Mouse (Mus musculus) layer of hippocampus, postnatal 25 days (tissue): ENCODE data around the gene Zfr2. TPM values are rescaled to one million over a fixed set of nuclear protein-coding genes. Genes with fewer than 3 reads are reported as not detected.
A peak's percentile ranks its signal among the peaks of the same experiment; 100 is the strongest.

Experiments used
- DNase-seq, 2 experiments: peaks; one replicate each; pipeline ENCODE4 v3.0.0; 2022; ENCODE audit warnings: mixed read lengths in 2 of 2, low spot score in 1 of 2; ENCODE audit errors: extremely low spot score in 1 of 2
- total RNA-seq, 2 experiments: library from RNA; stranded (reverse); gene quantifications; 2 replicates each; pipeline ENCODE4 v1.2.3; 2021

The Zfr2 gene
- total RNA-seq, 2 experiments from 2014 or later = 55.6 to 69.0 TPM

- DNase-seq = no peak
Measured at GRCm38 (mm10) chr10:81244146-81244545, 11.2 kb downstream of the Zfr2 start.

- peak; percentile 75 to 91 for DNase-seq
Measured at GRCm38 (mm10) chr10:81244595-81244994, 11.6 kb downstream of the Zfr2 start.

- DNase-seq = no peak
Measured at GRCm38 (mm10) chr10:81245166-81245565, 12.2 kb downstream of the Zfr2 start.

DNA sequence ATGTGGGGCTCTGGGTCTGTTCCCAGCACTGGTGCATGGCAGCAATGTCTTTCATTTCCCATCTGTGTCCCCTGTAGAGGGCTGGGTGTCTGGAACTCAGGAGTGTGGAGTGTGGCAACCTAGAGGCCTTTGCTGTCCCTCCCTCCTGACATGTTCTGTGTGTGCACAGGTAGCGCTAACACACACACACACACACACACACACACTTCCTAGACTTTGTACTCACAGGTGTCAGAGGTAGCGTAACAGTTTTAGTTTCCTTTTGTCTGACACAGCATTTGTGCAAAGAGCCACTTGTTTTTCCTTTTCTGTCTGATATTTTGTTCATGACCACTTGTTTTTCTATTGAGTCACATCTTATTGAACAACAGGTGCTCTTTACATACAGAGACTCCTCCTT lies 14.8 kb downstream of the Zfr2 start:
- no peak for DNase-seq

DNA sequence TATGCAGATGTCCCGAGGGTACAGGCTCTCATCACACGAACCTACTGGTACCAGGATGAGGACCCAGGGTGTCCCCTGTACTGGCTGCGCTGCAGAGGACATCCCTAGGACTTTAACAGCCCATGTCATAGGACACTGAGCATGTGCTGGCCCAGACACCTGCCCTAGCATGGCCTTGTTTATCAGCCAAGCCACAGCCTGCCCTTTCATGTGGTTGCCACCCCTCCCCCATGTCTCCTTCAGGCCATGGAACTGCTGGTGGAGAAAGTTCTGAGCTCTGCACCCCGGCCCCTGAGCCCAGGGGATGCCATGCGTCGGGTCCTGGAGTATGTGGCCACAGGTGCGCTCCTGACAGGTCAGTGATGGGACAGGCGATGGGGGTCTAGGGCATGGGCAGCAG lies 16.5 kb downstream of the Zfr2 start:
- DNase-seq = no peak

DNA sequence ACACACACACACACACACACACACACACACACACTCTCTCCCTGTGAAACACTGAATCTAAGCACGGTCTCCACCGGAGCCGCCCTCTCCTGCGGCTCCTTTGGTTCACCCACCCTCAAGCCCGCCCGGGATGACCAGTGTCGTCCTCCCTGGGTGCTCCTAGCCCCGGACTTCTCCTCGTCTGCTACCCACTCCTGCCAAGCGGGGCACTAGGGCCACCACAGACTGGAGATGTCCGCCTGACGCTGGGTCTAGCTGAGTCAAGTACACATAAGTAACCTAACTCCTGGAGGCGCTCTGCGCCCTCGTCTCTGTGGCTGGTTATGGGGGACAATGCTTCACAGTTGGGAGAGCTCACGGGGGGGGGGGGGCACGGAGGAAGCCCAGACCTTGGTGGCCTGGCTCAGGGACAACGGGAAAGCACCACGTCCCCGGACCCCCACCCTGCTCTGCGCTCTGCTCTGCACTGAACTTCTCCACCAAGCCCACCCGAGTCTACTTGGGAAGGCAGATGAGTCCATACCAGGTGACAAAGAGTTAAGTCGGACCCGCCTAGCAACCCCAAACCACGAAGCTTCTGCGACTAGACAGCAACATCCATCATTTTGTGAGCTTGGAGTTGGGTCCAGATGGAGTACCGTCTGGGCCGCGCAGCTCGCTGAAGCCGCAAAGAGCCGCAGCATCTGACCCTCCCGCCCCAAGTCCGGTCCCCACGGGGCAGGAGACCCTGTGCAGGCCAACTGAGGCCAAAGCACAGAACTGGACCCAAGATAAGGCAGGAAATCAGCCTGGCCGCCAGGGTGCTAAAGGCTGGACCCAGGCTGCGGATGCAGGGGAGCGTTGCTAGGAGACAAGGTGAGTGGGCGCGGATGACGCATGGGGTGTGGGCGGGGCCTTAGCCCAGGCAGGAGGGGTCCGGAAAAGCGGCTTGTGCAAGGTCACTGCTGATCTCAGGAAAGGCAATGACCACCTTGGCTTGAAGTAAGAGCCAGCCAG lies 19.8 kb downstream of the Zfr2 start, which contains the start of gene Matk:
Gene Matk (plus strand): TSS at position 512 of the 996 bp plus-strand sequence.
- DNase-seq = peak; percentile 78 to 84

GRCm38 (mm10) chr10:81254886-81255285 lies 21.9 kb downstream of the Zfr2 start:
- DNase-seq = no peak

DNA sequence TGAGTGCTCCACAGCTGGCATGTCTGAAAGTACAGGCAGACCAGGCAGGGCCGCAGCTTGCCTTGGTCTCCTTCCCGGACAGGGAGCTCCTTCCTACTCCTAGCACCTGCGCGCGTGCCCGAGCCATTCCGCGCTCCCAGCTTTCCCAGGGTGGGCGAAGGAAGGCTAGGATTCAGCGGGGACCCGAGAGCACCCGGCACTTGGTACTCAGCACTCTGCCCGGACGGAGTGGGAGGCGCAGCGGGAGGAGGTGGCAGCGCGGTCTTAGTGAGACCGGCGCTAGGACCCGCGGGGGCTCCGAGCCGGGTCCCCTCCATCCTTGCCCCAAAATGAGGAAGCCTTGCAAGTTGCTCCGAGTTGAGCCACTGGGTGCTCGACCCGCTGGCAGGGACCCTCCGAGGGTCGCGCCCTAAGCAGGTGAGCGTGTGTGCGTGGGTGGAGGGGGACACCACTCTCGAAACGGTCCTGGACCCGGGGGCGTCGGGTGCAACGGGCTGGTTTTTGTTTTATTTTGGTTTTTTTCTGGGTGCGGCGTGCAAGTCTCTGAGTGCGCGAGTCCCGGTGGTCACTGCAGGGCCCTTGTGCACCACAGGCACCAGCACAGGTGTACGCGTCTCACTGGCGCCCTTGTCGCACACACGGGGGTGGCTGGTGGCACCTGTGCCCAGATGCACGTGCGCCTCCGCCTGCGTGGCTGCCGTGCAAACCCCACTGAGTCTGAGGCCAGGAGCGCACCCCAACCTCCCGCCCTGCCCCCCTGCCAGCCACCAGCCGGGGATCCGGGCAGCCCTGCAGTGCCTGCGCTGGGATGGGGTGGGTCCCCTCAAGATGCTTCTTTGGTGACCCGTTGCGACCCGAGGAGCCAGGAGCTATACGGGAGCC lies 24.4 kb downstream of the Zfr2 start:
- DNase-seq = peak in 1 of 2 experiments; percentile 56

- DNase-seq = no peak
Measured at GRCm38 (mm10) chr10:81259225-81259884, 26.4 kb downstream of the Zfr2 start.

- no peak for DNase-seq
Measured at GRCm38 (mm10) chr10:81261025-81261424, 28.1 kb downstream of the Zfr2 start.

DNA sequence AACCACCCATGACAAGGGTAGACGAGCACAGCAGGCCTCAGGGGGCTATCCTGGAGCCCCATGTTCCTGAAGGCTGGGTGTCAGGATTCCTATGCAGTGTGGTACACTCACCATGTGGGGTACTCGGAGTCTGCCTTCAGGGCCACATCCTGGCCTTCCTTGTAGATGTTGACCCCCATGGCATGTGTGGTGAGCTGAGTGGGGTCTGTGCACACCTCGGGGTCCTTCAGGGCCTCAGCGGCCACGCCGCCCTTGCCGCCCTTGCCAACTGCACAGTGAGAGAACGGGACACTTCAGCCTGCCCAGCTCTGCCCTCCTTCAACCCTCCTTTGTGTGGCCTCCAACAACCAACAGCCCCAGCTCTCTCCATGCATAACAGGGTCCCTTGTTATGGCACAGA lies 32.6 kb downstream of the Zfr2 start:
- DNase-seq = no peak

- DNase-seq = peak; percentile 91 to 97
Measured at GRCm38 (mm10) chr10:81266211-81267105, 33.5 kb downstream of the Zfr2 start, which contains the start of the genes Mrpl54 and Apba3. Gene Mrpl54, minus strand, starts transcription at chr10:81266934. Gene Apba3, plus strand, starts transcription at chr10:81266960.

- peak in 1 of 2 experiments; percentile 66 for DNase-seq
Measured at GRCm38 (mm10) chr10:81268056-81268455, 35.1 kb downstream of the Zfr2 start.

DNA sequence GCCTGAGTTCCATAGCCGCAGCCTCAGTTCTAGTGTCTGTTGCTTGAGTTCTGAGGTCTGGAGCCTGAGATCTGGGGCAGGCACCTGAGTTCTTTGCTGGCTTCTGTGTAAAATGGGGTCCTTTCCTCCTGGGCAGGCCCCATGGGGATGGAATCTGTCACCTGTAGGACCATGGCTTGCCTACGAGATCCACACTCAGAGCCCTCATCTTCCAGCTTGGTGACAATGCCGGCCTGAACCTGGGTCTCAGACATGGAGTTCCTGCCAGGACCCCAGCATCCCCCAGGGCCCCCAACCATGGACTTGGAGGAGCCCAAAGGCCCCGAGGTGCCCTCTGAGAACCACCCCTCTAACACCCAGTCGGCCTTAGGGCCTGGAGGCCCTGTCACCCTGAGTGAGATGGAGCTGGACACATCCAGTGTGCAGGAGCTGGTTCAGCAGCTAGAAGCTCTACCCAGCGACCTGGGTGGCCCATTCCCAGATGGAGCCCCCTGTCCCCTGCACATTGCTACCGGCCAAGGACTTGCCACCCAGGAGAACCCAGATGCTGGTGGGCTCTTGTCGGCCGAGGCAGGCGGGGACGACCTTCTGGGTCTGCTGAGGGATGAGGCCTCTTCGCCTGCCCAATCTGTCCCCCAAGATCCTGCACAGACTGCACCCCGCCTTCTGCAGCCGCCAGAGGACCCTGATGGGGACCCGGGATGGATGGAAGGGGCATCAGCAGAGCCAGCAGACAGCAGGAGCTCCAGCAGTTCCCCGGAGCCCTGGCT lies 35.9 kb downstream of the Zfr2 start:
- DNase-seq = no peak

- DNase-seq = no peak
Measured at GRCm38 (mm10) chr10:81272356-81272755, 39.4 kb downstream of the Zfr2 start.

GRCm38 (mm10) chr10:81273842-81274241 lies 40.9 kb downstream of the Zfr2 start:
- no peak for DNase-seq

DNA sequence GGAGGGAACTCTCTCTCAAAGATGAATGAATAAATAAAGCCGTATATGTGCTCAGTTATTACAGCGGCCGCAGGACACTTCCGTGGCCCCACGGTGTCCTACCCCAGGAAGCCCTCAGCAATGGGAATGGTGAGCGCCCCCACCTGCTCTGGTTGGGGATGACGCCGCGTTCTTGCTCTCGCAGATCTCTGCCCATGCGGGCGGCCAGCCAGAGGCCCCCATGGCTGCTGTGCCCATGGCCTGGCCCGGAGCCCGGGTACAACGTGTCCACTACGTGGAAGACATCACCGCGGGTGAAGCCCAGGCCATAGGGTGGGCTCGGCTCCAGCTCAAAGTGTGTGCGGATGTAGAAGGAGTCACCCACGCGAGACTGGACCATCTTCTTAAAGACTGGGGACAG lies 44.7 kb downstream of the Zfr2 start:
- no peak for DNase-seq

DNA sequence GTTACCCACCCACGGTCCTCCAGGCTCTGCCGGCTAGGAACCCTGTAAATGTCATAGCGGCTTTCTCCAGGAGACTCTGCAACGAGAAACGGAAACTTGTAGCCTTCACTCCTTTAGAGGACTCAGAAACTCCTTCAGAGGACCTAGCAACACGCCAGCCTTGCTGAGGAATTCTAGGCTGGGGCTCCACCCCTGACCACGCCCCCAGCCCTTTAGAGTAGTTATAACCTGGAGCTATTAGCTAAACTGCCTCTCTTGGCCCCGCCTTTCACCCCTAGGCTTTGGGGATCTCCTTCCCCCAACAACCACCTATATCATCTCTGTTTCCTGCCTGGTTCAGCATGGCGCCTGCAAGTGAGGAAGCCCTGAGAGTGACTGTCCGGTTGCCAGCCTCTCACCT lies 46.5 kb downstream of the Zfr2 start:
- DNase-seq = no peak

GRCm38 (mm10) chr10:81284189-81284588 lies 51.2 kb downstream of the Zfr2 start:
- no peak for DNase-seq
